Mouse (Mus musculus): ENCODE measurements around the gene Ociad2. TPM values are rescaled to one million over a fixed set of nuclear protein-coding genes. Genes with fewer than 3 reads are reported as not detected.
A peak's percentile ranks its signal among the peaks of the same experiment; 100 is the strongest.

The Ociad2 gene
- 100 to 1,000 TPM; 119 to 124 (median 122) TPM for total RNA-seq (2022)

GRCm38 (mm10) chr5:73340723-73341235 is at the start of gene Ociad2:
Gene Ociad2, minus strand, starts transcription at chr5:73341028.
- DNase-seq (ENCODE audit: low spot score in 2 of 2), result no peak

DNA sequence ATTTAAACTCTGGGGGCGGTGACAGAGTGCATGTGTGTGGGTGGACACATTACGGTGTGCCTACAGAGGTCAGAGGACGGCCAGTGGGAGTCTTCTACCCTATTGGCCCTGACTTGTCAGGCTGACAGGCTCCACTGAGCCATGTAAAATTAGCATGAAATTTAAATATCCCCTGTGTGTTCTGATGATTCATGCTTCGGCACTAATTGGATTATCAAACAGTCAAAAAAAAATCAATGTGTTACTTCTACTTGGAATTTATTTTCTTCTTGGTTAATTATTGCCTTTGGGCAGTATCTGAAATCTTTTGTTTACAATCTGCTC is 42.8 kb upstream of the Ociad2 start:
- no peak for DNase-seq (ENCODE audit: low spot score in 2 of 2)

- DNase-seq (ENCODE audit: low spot score in 2 of 2), result peak in 1 of 2 experiments; percentile 67
Observed at GRCm38 (mm10) chr5:73382737-73383646, 42.2 kb upstream of the Ociad2 start.

GRCm38 (mm10) chr5:73381976-73382540 is 41.2 kb upstream of the Ociad2 start:
- no peak for DNase-seq (ENCODE audit: low spot score in 2 of 2)

GRCm38 (mm10) chr5:73381510-73381909 is 40.7 kb upstream of the Ociad2 start:
- DNase-seq (ENCODE audit: low spot score in 2 of 2), result no peak

- DNase-seq (ENCODE audit: low spot score in 2 of 2), result no peak
Observed at GRCm38 (mm10) chr5:73380829-73381228, 40.0 kb upstream of the Ociad2 start.

DNA sequence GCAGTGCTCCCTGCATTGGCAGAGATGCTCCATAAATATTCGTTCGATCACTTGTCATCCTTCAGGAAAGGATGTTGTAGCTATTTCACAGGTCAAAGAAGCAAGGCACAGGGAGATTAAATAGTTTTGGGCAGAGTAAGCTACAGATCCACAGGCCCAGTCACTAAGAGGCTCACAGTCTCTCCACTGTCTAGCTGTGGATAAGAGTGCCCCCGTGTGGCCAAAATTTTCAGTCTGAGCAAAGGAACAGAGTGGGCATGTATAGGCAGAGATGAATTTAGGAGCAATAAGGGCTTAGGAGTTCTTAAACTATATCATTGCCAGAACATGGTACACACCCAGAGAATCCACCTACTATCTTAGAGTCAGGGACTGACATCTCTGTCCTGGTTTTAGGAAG is 39.1 kb upstream of the Ociad2 start:
- peak; percentile 73 to 92 for DNase-seq (ENCODE audit: low spot score in 2 of 2)

DNA sequence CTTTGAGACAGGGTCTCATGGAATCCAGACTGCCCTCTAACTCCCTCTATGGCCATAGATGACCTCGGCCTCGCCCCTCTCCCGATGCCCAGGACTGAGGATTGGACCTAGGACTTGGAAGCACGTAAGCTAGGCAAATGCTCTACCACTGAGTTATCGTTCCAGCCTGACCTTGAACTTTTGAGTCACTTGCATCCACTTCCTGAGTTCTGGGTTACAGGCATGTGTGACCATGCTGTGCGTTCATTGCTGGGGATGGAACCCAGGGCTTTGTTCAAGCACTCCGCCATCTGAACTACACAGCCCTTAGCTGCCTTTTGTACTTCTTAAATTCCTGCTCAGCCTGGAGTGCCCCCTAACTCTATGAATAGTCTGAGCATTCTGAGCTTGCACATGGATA is 35.7 kb upstream of the Ociad2 start:
- DNase-seq (ENCODE audit: low spot score in 2 of 2), result no peak

DNA sequence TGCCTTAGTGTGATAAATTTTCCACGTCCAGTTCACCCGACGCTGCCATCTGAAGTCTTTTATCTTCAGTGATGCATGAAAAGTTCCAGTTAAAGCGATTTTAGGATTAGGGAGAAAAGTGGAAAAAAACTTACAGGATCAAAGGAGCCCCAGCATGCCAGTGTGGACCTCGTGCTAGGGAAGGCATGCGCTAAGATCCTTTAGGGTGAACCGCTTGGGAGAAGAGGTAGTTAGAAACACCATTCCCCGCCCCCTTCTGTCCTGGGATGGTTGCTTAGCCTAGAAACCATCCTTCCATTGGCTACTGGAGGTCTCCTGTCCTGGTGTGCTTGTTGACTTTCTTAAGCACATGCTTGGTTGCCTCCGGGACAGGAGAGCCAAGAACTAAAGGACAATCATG is 35.2 kb upstream of the Ociad2 start:
- no peak for DNase-seq (ENCODE audit: low spot score in 2 of 2)

DNA sequence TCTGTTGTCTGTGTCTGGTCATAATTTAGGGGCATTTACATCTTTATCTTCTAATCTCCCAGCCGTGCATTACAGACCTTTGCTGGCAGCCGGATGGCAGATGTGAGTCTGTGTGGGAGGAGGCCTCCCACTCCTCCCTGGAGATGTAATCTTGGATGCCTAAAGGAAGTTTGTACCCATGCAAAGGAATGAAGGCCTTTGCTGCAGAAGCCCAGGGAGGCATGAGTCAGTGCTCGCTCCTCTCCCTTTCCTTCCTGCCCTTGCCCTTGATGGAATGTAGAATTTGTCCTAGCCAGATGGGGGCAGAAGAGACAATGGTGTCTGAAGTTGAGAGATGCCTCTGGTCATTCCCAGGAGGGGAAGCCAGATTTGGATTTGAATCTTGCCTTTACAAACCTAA is 32.4 kb upstream of the Ociad2 start:
- DNase-seq (ENCODE audit: low spot score in 2 of 2), result no peak

GRCm38 (mm10) chr5:73372601-73373000 is 31.8 kb upstream of the Ociad2 start:
- DNase-seq (ENCODE audit: low spot score in 2 of 2), result no peak

DNA sequence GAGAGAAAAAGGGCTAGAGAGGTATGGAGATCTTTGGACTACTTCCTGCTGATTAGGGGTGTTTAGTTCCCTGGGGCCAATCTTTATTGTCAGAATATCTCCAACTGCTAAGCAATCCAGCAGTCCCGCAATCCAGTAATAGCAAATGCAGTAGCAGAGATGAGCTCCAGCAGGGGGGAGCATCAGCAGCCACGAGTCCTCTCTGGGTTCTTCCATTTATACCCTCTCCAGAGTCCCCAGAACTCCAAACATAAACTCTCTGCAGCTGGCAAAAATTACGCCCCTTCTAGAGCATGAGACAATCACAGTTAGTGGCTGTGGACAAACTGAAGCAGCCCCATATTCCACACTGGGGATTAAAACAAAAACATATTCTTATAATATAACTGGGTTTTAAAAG is 28.9 kb upstream of the Ociad2 start:
- no peak for DNase-seq (ENCODE audit: low spot score in 2 of 2)

GRCm38 (mm10) chr5:73368845-73369447 is 28.1 kb upstream of the Ociad2 start:
- DNase-seq (ENCODE audit: low spot score in 2 of 2), result no peak

DNA sequence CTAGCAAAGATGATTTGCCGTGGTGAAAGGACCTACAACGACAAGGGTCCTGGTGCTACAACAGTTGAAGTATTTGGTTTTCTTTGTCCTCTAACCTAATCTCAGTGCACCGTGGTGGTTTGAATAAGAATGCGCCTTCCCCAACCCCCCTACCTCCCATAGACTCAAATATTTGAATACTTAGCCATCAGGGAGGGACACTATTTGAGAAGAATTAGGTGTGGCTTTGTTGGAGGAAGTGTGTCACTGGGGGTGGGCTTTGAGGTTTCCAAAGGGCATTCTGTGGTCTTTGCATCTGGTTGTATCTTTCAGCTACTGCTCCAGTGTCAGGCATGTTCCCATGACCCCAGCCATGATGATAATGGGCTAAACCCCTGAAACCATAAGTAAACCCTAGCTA is 27.1 kb upstream of the Ociad2 start:
- no peak for DNase-seq (ENCODE audit: low spot score in 2 of 2)

GRCm38 (mm10) chr5:73364107-73364864 is 23.5 kb upstream of the Ociad2 start:
- no peak for DNase-seq (ENCODE audit: low spot score in 2 of 2)

DNA sequence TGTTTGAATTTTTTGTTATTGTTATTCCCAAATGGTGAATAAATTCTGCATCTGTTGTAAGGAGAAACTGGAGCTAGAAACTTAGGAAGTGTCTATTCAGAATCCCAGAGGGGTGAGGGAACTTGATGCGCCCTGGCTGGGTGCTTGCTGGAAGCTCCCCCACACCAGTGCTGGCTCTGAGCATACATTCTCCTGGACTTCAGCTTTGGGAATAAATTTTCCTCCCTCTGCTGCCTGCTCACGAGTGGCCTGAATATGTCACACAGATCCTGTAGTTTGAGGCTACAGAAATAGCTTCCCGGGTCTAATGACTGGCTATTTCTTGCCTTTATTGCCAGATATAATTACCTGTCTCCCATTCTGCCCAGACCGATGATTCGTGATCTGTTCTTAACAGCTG is 22.0 kb upstream of the Ociad2 start:
- no peak for DNase-seq (ENCODE audit: low spot score in 2 of 2)

GRCm38 (mm10) chr5:73362338-73362737 is 21.5 kb upstream of the Ociad2 start:
- no peak for DNase-seq (ENCODE audit: low spot score in 2 of 2)

DNA sequence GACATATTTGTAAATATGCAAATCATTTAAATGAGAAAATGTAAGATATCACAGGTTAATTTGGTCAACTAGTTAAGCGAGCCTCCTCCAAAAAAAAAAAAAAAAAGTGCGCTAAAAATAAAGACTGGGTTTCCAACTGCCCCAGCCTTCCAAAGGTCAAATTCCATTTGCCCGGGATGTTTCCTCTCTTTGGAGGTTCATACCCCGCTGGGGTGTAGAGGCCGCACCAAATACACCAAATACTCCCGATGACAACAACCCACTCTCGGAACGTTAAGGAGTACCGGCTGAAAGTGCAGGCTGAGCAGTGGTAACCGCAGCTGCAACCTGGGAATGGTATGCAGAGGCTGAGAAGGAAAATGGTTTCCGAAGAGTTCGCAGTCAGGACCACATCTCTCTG is 19.4 kb upstream of the Ociad2 start:
- DNase-seq (ENCODE audit: low spot score in 2 of 2), result no peak

GRCm38 (mm10) chr5:73359752-73360141 is 18.9 kb upstream of the Ociad2 start:
- DNase-seq (ENCODE audit: low spot score in 2 of 2), result peak in 1 of 2 experiments; percentile 55

- no peak for DNase-seq (ENCODE audit: low spot score in 2 of 2)
Observed at GRCm38 (mm10) chr5:73359134-73359751, 18.4 kb upstream of the Ociad2 start.

DNA sequence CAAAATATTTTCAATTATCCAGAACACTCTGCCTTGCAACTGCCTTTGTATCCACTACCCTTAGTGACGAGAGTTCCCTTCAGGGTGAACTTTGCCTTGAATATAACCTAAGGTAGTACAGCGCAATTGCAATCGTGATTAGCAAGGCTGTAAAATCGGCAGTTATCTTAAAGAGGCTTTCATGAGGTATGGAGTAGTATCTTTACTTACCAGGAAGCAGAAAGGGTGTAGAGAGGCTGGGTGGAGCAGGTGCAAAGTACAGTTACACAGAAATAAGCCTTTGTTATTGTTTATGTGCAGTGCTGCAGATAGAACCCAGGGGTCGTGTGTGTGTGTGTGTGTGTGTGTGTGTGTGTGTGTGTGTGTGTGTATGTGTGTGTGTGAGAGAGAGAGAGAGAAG is 14.6 kb upstream of the Ociad2 start:
- no peak for DNase-seq (ENCODE audit: low spot score in 2 of 2)

All from layer of hippocampus, adult 8-10 months (tissue).